Mouse (Mus musculus) adrenal gland, adult 8-10 months (tissue): ENCODE results near the gene Spatc1l. TPM values are rescaled to one million over a fixed set of nuclear protein-coding genes. Genes with fewer than 3 reads are reported as not detected.

ENCODE experiments used
- DNase-seq: peaks from one replicate; pipeline ENCODE4 v3.0.0; 2022
- total RNA-seq, 4 experiments: library from RNA; stranded (reverse); gene quantifications; 2 replicates each; pipeline ENCODE4 v1.2.4; 2022

Spatc1l gene
- total RNA-seq, 4 experiments from 2014 or later: not detected

DNA sequence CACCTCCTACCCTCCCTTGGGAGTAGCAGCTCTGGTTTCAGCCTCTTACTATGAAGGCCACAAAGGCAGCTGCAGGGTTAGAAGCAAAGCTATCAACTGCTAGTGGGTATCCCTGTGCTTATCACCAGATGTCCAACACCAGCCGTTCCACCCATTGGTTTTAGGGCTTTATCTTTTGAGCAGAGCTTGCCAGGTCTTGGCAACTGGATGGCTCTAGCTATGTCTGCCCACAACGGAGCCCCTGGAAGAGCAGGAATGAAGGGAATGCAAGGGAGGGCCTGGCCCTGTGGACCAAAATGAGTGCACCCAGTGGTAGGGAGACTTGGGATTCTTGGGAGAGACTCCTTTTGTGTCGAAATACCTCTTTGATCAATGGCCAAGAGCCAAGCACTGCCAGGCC, 40.6 kb downstream of the Spatc1l start:
- DNase-seq: no peak

DNA sequence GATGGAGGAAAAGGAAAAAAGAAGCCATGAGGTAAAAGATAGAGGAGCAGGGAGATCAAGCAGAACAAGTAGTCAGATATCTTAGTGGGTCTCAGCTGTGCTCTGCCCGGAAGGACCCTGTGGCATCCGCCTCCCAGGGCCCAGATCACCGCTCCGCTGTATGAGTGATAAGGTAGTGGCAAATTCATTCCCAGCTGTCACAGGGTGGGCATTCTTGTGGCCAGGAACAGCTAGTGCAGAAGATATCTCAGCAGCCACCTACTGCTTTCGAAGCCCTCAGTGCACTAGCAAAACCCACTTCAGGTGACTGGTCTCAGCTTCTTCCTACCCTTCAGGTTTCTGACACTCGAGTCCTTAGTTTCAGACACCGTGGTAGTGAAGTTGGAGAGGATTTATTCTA, 50.4 kb downstream of the Spatc1l start:
- DNase-seq: no peak

Other genes with a start within 250 kb of the Spatc1l start
- 10 to 100 TPM; 23.2 to 41.3 (median 31.9) TPM for gene Dip2a, start 217.0 kb upstream of the Spatc1l start, total RNA-seq
- 1 to 10 TPM in 1 of 4 experiments, not detected in 3; 3.1 TPM for gene AC141477.1, start 121.8 kb upstream of the Spatc1l start, total RNA-seq
- gene Pcnt, start 119.5 kb upstream of the Spatc1l start, total RNA-seq: 10 to 100 TPM; 18.4 to 27.1 (median 20.3) TPM
- gene 2610028H24Rik, start 113.2 kb upstream of the Spatc1l start, total RNA-seq: not detected
- gene Mcm3ap, start 93.3 kb upstream of the Spatc1l start, total RNA-seq: 10 to 100 TPM; 32.2 to 46.7 (median 40.8) TPM
- 1 to 10 TPM; 2.9 to 5.0 (median 3.1) TPM for gene Ybey, start 93.2 kb upstream of the Spatc1l start, total RNA-seq
- gene Lss, start 30.7 kb upstream of the Spatc1l start, total RNA-seq: 10 to 100 TPM; 44.7 to 82.5 (median 51.0) TPM
- under 1 TPM in 3 of 4 experiments, not detected in 1; 0.15 to 0.40 (median 0.32) TPM for gene Ftcd, start 13.4 kb downstream of the Spatc1l start, total RNA-seq
- gene Col6a2, start 61.4 kb downstream of the Spatc1l start, total RNA-seq: 10 to 100 TPM; 18.2 to 48.1 (median 25.2) TPM
- gene Col6a1, start 163.9 kb downstream of the Spatc1l start, total RNA-seq: 100 to 1,000 TPM; 163 to 254 (median 213) TPM